Comparison of ENCODE assay signal across 8 mouse cellular contexts in the genomic region with DNA sequence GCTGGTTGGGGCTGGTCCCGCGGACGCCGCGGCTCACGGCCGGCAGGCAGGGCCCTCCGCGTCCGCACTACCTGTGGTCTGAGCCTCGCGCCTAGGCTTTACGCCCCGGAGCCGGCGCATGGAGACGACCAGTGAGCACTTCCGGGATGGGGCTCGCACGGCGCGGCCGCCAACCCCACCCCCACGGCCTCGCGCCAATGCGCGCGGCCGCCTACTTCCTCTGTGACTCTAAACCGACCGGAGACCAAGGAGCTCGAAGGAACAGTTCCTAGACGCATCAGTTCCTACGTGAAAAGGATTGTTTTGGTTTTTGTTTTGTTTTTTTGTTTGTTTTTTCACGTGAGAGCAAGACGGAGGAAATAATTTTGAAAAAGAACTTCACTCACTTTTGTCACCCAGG. TPM values are rescaled to one million over a fixed set of nuclear protein-coding genes. Genes with fewer than 3 reads are reported as not detected.
DNase-seq lines count a peak whose midpoint lies in the region; ATAC-seq and TF ChIP-seq lines count a peak whose summit lies in the region.

A gene (minus strand): TSS at position 199 of the 400 bp plus-strand sequence.
A gene (plus strand): TSS at position 231 of the 400 bp plus-strand sequence.

- no peak for TF ChIP-seq CTCF in CH12.LX (conservative IDR thresholded peaks at IDR 0.05 in 1 of 2, IDR thresholded peaks at IDR 0.05 in 1 of 2; ENCODE audit: low read depth in 2 of 2, low read length in 2 of 2)

- dilution Hi-C loops in CH12.LX (cut with MboI; ENCODE audit: extremely low pct_ligation_motif_present, extremely low pct_unique_long_range_greater_than_20kb, low sequenced_read_pairs), result no loop called here

- ATAC-seq in forebrain, embryonic 11.5 days (replicated peaks; ENCODE audit: low FRiP score), result peak; percentile 95
- peak; percentile 94 for ATAC-seq in heart, embryonic 16.5 days (replicated peaks; ENCODE audit: extremely low read depth, insufficient read depth, low FRiP score)
- ATAC-seq in liver, embryonic 15.5 days (ENCODE audit: insufficient read depth), result peak; percentile 89
- peak; percentile 97 for ATAC-seq in neural tube, embryonic 12.5 days (ENCODE audit: low FRiP score, low read depth)

- TF ChIP-seq RAD21 in CH12.LX (IDR thresholded peaks at IDR 0.05; ENCODE audit: low read depth, low read length), result no peak

- no peaks in the 10 kb centered on the region for H3K27me3 ChIP-seq in CH12.LX (replicated peaks)
- H3K27me3 ChIP-seq in forebrain, embryonic 11.5 days (ENCODE audit: control insufficient read depth, insufficient read depth, low read length), result no peaks in the 10 kb centered on the region
- H3K27me3 ChIP-seq in heart, embryonic 16.5 days (ENCODE audit: control insufficient read depth, insufficient read depth, low read length), result no peaks in the 10 kb centered on the region
- H3K27me3 ChIP-seq in liver, embryonic 15.5 days, result no peaks in the 10 kb centered on the region
- no peaks in the 10 kb centered on the region for H3K27me3 ChIP-seq in neural tube, embryonic 12.5 days (replicated peaks)

- TF ChIP-seq EP300 in CH12.LX (IDR thresholded peaks at IDR 0.05; ENCODE audit: low read length), result no peak

- peak within 1 kb of the TSS; percentile 77 for H3K27ac ChIP-seq in CH12.LX (ENCODE audit: insufficient read depth, low read depth)
- H3K27ac ChIP-seq in forebrain, embryonic 11.5 days (ENCODE audit: low read depth, low read length), result peak within 1 kb of the TSS; percentile 81
- peak within 1 kb of the TSS; percentile 70 for H3K27ac ChIP-seq in heart, embryonic 16.5 days (ENCODE audit: low read length)
- peak within 1 kb of the TSS; percentile 93 for H3K27ac ChIP-seq in liver, embryonic 15.5 days (replicated peaks)
- peak within 1 kb of the TSS; percentile 57; the same call in 1 of the 2 replicates for H3K27ac ChIP-seq in neural tube, embryonic 12.5 days

- H3K4me1 ChIP-seq in CH12.LX (ENCODE audit: control insufficient read depth in 1 of 2, insufficient read depth in 2 of 2), result peaks cover 3 to 32% of the 10 kb centered on the region in 2 experiments; a peak in 2 of 4 replicates
- H3K4me1 ChIP-seq in forebrain, embryonic 11.5 days (replicated peaks; ENCODE audit: control insufficient read depth, insufficient read depth, low read length), result peaks cover 4% of the 10 kb centered on the region; the same call in 1 of the 2 replicates
- peaks cover 8% of the 10 kb centered on the region for H3K4me1 ChIP-seq in heart, embryonic 16.5 days (ENCODE audit: control insufficient read depth, insufficient read depth, low read length)
- H3K4me1 ChIP-seq in liver, embryonic 15.5 days (replicated peaks), result peaks cover 36% of the 10 kb centered on the region
- H3K4me1 ChIP-seq in neural tube, embryonic 12.5 days, result peaks cover 18% of the 10 kb centered on the region

- peak; percentile 88 for DNase-seq in CH12.LX (ENCODE audit: extremely low read depth)
- DNase-seq in c-Kit-positive CD71-positive TER-119-negative erythroid progenitor cells, embryonic 14.5 days (ENCODE audit: low read depth), result peak; percentile 85
- peak; percentile 94 for DNase-seq in forebrain, embryonic 11.5 days (ENCODE audit: low spot score)
- peak; percentile 93 to 94 for DNase-seq in kidney, postnatal 36 days
- peak; percentile 92 for DNase-seq in telencephalon, adult 2 months (ENCODE audit: low read depth, low spot score)

- in situ Hi-C loops in CH12.LX (cut with MboI; ENCODE audit: low pct_ligation_motif_present, low pct_unique_long_range_greater_than_20kb, low sequenced_read_pairs), result no loop called here

- peak; percentile 83 for TF ChIP-seq POLR2A in CH12.LX (IDR thresholded peaks at IDR 0.05; ENCODE audit: low read depth, low read length)

- H3K4me3 ChIP-seq in CH12.LX (replicated peaks in 1 of 3; ENCODE audit: low read depth in 2 of 3, low read length in 2 of 3, poor library complexity in 1 of 3), result peak within 1 kb of the TSS; percentile 95 to 100 (median 96)
- peak within 1 kb of the TSS; percentile 90 for H3K4me3 ChIP-seq in forebrain, embryonic 11.5 days (ENCODE audit: low read depth, low read length)
- peak within 1 kb of the TSS; percentile 87 for H3K4me3 ChIP-seq in heart, embryonic 16.5 days (ENCODE audit: low read length)
- peak within 1 kb of the TSS; percentile 99 for H3K4me3 ChIP-seq in liver, embryonic 15.5 days (replicated peaks)
- peak within 1 kb of the TSS; percentile 95 for H3K4me3 ChIP-seq in neural tube, embryonic 12.5 days

- peaks cover 34 to 54% of the 10 kb centered on the region in 2 experiments for H3K36me3 ChIP-seq in CH12.LX (replicated peaks in 1 of 2; ENCODE audit: control insufficient read depth in 1 of 2, insufficient read depth in 1 of 2, low read length in 1 of 2)
- peaks cover 11% of the 10 kb centered on the region; the same call in 1 of the 2 replicates for H3K36me3 ChIP-seq in forebrain, embryonic 11.5 days (ENCODE audit: control insufficient read depth, insufficient read depth, low read length)
- H3K36me3 ChIP-seq in heart, embryonic 16.5 days (ENCODE audit: control insufficient read depth, insufficient read depth), result peaks cover 24% of the 10 kb centered on the region
- peaks cover 41% of the 10 kb centered on the region for H3K36me3 ChIP-seq in liver, embryonic 15.5 days (replicated peaks)
- H3K36me3 ChIP-seq in neural tube, embryonic 12.5 days, result peaks cover 28% of the 10 kb centered on the region

- peak within 1 kb of the TSS; percentile 93 for H3K4me2 ChIP-seq in CH12.LX (ENCODE audit: insufficient read depth, low read depth, poor library complexity, severe bottlenecking)
- H3K4me2 ChIP-seq in forebrain, embryonic 11.5 days (ENCODE audit: low read depth, low read length, severe bottlenecking), result peak within 1 kb of the TSS; percentile 89
- H3K4me2 ChIP-seq in heart, embryonic 16.5 days (ENCODE audit: low read depth, low read length), result peak within 1 kb of the TSS; percentile 87
- peak within 1 kb of the TSS; percentile 99 for H3K4me2 ChIP-seq in liver, embryonic 15.5 days
- H3K4me2 ChIP-seq in neural tube, embryonic 12.5 days (replicated peaks), result peak within 1 kb of the TSS; percentile 97

- peak within 1 kb of the TSS; percentile 82 for H3K9ac ChIP-seq in CH12.LX (ENCODE audit: insufficient read depth, low read depth)
- peak within 1 kb of the TSS; percentile 84 for H3K9ac ChIP-seq in forebrain, embryonic 11.5 days (ENCODE audit: low read length)
- peak within 1 kb of the TSS; percentile 98 for H3K9ac ChIP-seq in heart, embryonic 16.5 days (ENCODE audit: low read length)
- H3K9ac ChIP-seq in liver, embryonic 15.5 days, result peak within 1 kb of the TSS; percentile 91
- peak within 1 kb of the TSS; percentile 81 for H3K9ac ChIP-seq in neural tube, embryonic 12.5 days

- peaks cover 63% of the 10 kb centered on the region for H3K79me2 ChIP-seq in CH12.LX (replicated peaks; ENCODE audit: control insufficient read depth, extremely low read depth, insufficient read depth, poor library complexity, severe bottlenecking)

- under 1% methylated on average over 36 of the region's 37 CpGs for WGBS in forebrain, embryonic 11.5 days
- WGBS in heart, embryonic 16.5 days, result under 1% methylated on average over 37 of the region's 37 CpGs
- 0% methylated on average over 37 of the region's 37 CpGs for WGBS in liver, embryonic 15.5 days (ENCODE audit: insufficient replicate concordance)
- under 1% methylated on average over 37 of the region's 37 CpGs for WGBS in neural tube, embryonic 12.5 days

- no peaks in the 10 kb centered on the region for H3K9me3 ChIP-seq in CH12.LX (replicated peaks; ENCODE audit: low read length)
- no peaks in the 10 kb centered on the region for H3K9me3 ChIP-seq in forebrain, embryonic 11.5 days (ENCODE audit: control insufficient read depth, low read length)
- H3K9me3 ChIP-seq in heart, embryonic 16.5 days (replicated peaks; ENCODE audit: control insufficient read depth, low read length), result no peaks in the 10 kb centered on the region
- H3K9me3 ChIP-seq in liver, embryonic 15.5 days (replicated peaks), result no peaks in the 10 kb centered on the region
- no peaks in the 10 kb centered on the region for H3K9me3 ChIP-seq in neural tube, embryonic 12.5 days

TF ChIP-seq in CH12.LX, 34 proteins besides CTCF, POLR2A, EP300 and RAD21 (continues in another document):
- TF ChIP-seq ELF1 (IDR thresholded peaks at IDR 0.05; ENCODE audit: low read depth, low read length) (peak; percentile 98), JUND (conservative IDR thresholded peaks at IDR 0.05; ENCODE audit: low read depth, low read length) (no peak), POLR2AphosphoS2 (IDR thresholded peaks at IDR 0.05; ENCODE audit: low read depth, low read length) (no peak; the same call in 1 of the 2 replicates), MAFK (IDR thresholded peaks at IDR 0.05; ENCODE audit: insufficient replicate concordance, low read length) (0 out of 2 replicates have a peak, but pooled peaks have one; percentile 34), PAX5 (IDR thresholded peaks at IDR 0.05; ENCODE audit: low read length) (no peak), BHLHE40 (IDR thresholded peaks at IDR 0.05; ENCODE audit: low read depth, low read length) (peak; percentile 86), JUN (IDR thresholded peaks at IDR 0.05; ENCODE audit: insufficient read depth, low read depth, low read length) (no peak), E2F4 (IDR thresholded peaks at IDR 0.05; ENCODE audit: insufficient replicate concordance, low read depth, low read length) (peak; percentile 92), UBTF (IDR thresholded peaks at IDR 0.05; ENCODE audit: low read depth, low read length) (no peak), KAT2A (IDR thresholded peaks at IDR 0.05; ENCODE audit: insufficient replicate concordance, low read length) (peak; percentile 81; the same call in 1 of the 2 replicates), CHD2 (IDR thresholded peaks at IDR 0.05; ENCODE audit: low read length) (peak; percentile 89)

RNA-seq across cellular contexts. Expression of the first gene that starts in this region (rescaled TPM):
- total RNA-seq in CH12.LX (2012; rRNA removed) (79.2 and 98.5 TPM in 2 replicates), CH12.LX (2014; rRNA removed) (138 and 151 TPM in 2 replicates)
- polyA plus RNA-seq in CH12.LX (2012; ENCODE audit: insufficient read length, low read depth), result 242 and 268 TPM in 2 replicates
- polyA plus RNA-seq in forebrain, embryonic 11.5 days (2014; fragmentation: Nextera tagmentation; extraction: Ambion mirVana), result 102 TPM in 2 replicates
- 41.5 and 47.5 TPM in 2 replicates for polyA plus RNA-seq in heart, embryonic 16.5 days (2015; fragmentation: Nextera tagmentation; extraction: Ambion mirVana)
- 21.5 and 23.3 TPM in 2 replicates for polyA plus RNA-seq in liver, embryonic 15.5 days (2015; fragmentation: Nextera tagmentation; extraction: Ambion mirVana)
- 83.2 and 84.6 TPM in 2 replicates for polyA plus RNA-seq in neural tube, embryonic 12.5 days (2016; fragmentation: Nextera tagmentation; extraction: Ambion mirVana)

RNA-seq across cellular contexts. Expression of the second gene that starts in this region (rescaled TPM):
- total RNA-seq in CH12.LX (2012; rRNA removed) (115 and 161 TPM in 2 replicates), CH12.LX (2014; rRNA removed) (87.4 and 90.1 TPM in 2 replicates)
- polyA plus RNA-seq in CH12.LX (2012; ENCODE audit: insufficient read length, low read depth), result 208 and 232 TPM in 2 replicates
- polyA plus RNA-seq in forebrain, embryonic 11.5 days (2014; fragmentation: Nextera tagmentation; extraction: Ambion mirVana), result 236 and 240 TPM in 2 replicates
- polyA plus RNA-seq in heart, embryonic 16.5 days (2015; fragmentation: Nextera tagmentation; extraction: Ambion mirVana), result 138 and 139 TPM in 2 replicates
- 111 and 116 TPM in 2 replicates for polyA plus RNA-seq in liver, embryonic 15.5 days (2015; fragmentation: Nextera tagmentation; extraction: Ambion mirVana)
- 210 and 220 TPM in 2 replicates for polyA plus RNA-seq in neural tube, embryonic 12.5 days (2016; fragmentation: Nextera tagmentation; extraction: Ambion mirVana)

Comparison
In these comparisons a context has a peak if more than half of its experiments do, and no peak if none do; other contexts are left out.
1. Peak in every context shown above with its lines: DNase-seq, ATAC-seq, H3K4me3 ChIP-seq and H3K27ac ChIP-seq.